Mouse (Mus musculus) megakaryocyte, embryonic 14.5 days (primary cell): ENCODE measurements around the gene Grtp1. TPM values are rescaled to one million over a fixed set of nuclear protein-coding genes. Genes with fewer than 3 reads are reported as not detected.

Source experiments
- H3K27me3 ChIP-seq: replicated peaks from 2 replicates; pipeline ENCODE3; 2012; ENCODE audit warnings: inconsistent platforms
- H3K36me3 ChIP-seq: replicated peaks from 2 replicates; pipeline ENCODE3; 2012; ENCODE audit warnings: low read length, inconsistent platforms, mixed read lengths
- H3K4me1 ChIP-seq: 2 replicates; pipeline ENCODE4 v1.6.1; 2012; ENCODE audit warnings: inconsistent platforms
- H3K4me3 ChIP-seq: replicated peaks from 2 replicates; pipeline ENCODE3; 2012; ENCODE audit warnings: moderate library complexity, mild to moderate bottlenecking, inconsistent platforms
- H3K9me3 ChIP-seq: 2 replicates; pipeline ENCODE4 v1.6.1; 2012; ENCODE audit warnings: inconsistent platforms
- FLI1 ChIP-seq: IDR thresholded peaks from 2 replicates; pipeline ENCODE4 v1.6.1; 2012; ENCODE audit warnings: low read length, inconsistent platforms, mixed read lengths
- GATA1 ChIP-seq: IDR thresholded peaks from 3 replicates; pipeline ENCODE4 v1.6.1; 2012; ENCODE audit warnings: mixed read lengths, low read length, inconsistent platforms, borderline replicate concordance
- polyA plus RNA-seq: library from polyadenylated mRNA; stranded (reverse); fragments of >175 nt; gene quantifications from 2 replicates; pipeline ENCODE4 v1.2.3, GENCODE M21; 2012; ENCODE audit warnings: low replicate concordance; ENCODE audit not compliant: insufficient read depth

The Grtp1 gene
- polyA plus RNA-seq, 1 experiment = 26.7 TPM

- Histone ChIP-seq H3K9me3 (no peaks in the 10 kb centered on the region), H3K36me3 (peaks cover 24% of the 10 kb centered on the region), H3K4me1 (peaks cover 95% of the 10 kb centered on the region), H3K4me3 (peak overlapping the region; percentile 18), H3K27me3 (no peaks in the 10 kb centered on the region)
- no peak for TF ChIP-seq GATA1
- TF ChIP-seq FLI1 = no peak
Measured at GRCm38 (mm10) chr8:13206290-13206689, 5.9 kb upstream of the Grtp1 start.

GRCm38 (mm10) chr8:13205311-13205710, 4.9 kb upstream of the Grtp1 start:
- H3K4me1 ChIP-seq = peaks cover 92% of the 10 kb centered on the region
- H3K36me3 ChIP-seq = peaks cover 24% of the 10 kb centered on the region
- no peak for TF ChIP-seq GATA1
- no peak for TF ChIP-seq FLI1
- no peaks in the 10 kb centered on the region for H3K9me3 ChIP-seq
- peaks cover under 1% of the 10 kb centered on the region for H3K27me3 ChIP-seq
- no peak overlapping the region for H3K4me3 ChIP-seq

DNA sequence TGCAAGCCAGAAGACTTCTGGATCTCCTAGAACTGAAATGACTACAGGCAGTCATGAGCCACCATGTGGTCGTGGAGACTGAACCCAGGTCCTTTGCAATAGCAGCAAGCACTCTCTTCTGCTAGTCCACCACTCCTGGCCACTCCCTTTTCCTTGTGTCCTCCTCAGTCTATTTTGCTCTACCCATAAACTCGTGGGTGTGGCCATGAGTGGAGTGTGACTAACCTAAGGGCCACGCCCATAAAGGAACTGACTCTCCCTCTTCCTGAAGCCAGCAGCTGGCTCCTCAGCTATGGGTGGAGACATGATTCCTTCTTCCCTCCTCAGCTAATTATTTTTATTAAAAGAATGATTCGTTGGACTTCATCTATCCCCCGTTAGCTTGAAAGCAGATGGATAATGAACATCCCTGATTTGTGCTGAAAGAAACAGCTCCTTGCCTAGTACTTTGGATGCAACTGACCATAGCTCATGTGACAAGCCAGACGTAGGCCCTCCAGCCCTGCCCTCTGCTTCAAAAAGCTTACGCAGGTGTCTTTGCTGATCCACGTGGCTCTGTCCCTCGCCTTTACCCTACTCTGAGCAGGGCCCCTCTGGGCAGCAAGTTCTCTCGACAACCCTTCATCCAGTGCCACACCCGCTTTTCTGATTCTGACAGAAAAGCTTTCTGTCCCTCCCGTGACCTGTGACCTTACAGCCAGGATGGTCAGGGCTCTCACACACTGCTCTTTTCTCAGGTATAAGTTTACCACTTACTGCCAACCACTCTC, 4.1 kb upstream of the Grtp1 start:
- H3K27me3 ChIP-seq = peaks cover 7% of the 10 kb centered on the region
- TF ChIP-seq GATA1 (no peak), FLI1 (no peak)
- peak overlapping the region; percentile 48 for H3K4me3 ChIP-seq
- H3K36me3 ChIP-seq = peaks cover 24% of the 10 kb centered on the region
- H3K4me1 ChIP-seq = peaks cover 93% of the 10 kb centered on the region
- H3K9me3 ChIP-seq = no peaks in the 10 kb centered on the region

- Histone ChIP-seq H3K36me3 (peaks cover 26% of the 10 kb centered on the region), H3K4me1 (peaks cover 92% of the 10 kb centered on the region), H3K27me3 (peaks cover 12% of the 10 kb centered on the region), H3K4me3 (peak overlapping the region; percentile 95), H3K9me3 (no peaks in the 10 kb centered on the region)
- TF ChIP-seq FLI1 (no peak), GATA1 (no peak)
Measured at GRCm38 (mm10) chr8:13203472-13203871, 3.1 kb upstream of the Grtp1 start.

DNA sequence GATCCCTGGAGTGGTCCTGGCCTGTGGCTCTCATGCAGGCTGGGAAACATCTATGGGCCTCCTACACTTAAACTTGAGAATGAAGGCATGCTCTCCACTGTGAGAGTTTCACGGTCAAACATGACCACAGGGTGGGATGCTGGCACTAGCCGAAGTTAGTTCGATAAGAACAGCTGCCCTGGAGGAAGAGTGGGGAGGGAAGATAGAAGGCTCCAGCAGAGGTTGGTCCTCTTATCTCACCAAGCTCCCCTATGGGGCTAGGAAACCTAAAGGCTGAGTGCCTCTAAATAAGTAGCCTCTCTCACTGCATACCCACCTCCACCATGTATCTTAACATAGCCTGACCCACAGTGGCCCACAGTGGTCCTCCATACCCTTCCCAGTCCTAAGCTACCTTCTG, 2.4 kb upstream of the Grtp1 start:
- Histone ChIP-seq H3K4me1 (peaks cover 89% of the 10 kb centered on the region), H3K4me3 (peak overlapping the region; percentile 95), H3K9me3 (no peaks in the 10 kb centered on the region), H3K27me3 (peaks cover 13% of the 10 kb centered on the region), H3K36me3 (peaks cover 29% of the 10 kb centered on the region)
- no peak for TF ChIP-seq FLI1
- TF ChIP-seq GATA1 = no peak

DNA sequence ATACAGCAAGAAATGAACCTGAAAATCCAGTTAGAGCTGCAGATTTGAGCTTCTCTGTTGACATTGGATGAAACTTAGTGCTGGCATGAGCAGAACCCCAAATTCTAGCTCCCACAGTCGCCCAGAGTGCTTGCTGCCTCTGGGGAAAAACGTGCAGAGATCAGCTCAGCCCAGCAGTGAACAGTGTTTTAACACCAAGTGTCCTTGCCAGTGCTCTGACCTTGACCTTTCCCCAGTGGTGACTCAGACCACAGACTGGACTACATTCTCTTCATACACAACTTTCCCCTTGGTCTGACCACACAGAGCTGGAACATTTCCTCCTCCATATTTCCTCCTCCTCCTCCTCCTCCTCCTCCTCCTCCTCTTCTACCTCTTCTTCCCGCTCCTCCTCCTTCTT, 1.6 kb upstream of the Grtp1 start:
- Histone ChIP-seq H3K4me3 (peak overlapping the region; percentile 95), H3K4me1 (peaks cover 86% of the 10 kb centered on the region)
- TF ChIP-seq FLI1 = no peak
- no peak for TF ChIP-seq GATA1

DNA sequence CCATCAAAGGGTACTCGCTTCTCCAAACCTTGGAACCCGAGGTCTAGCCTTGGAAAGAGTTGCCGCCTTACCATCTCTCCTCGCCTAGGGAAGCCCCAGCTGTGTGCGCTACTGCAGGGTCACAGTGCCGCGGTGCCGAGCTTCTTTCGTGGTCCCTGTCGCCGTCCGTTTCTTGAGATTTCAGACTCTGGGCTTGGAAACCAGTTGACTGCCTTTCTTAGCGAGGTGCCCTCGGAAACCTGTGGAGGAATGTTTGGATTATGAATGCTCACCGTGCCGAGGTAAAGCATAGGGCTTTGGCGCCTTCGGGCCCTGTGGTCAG, 554 bp upstream of the Grtp1 start:
- peaks cover 24% of the 10 kb centered on the region for H3K27me3 ChIP-seq
- peaks cover 46% of the 10 kb centered on the region for H3K36me3 ChIP-seq
- TF ChIP-seq FLI1 (no peak), GATA1 (no peak)
- H3K9me3 ChIP-seq = no peaks in the 10 kb centered on the region
- H3K4me1 ChIP-seq = peaks cover 81% of the 10 kb centered on the region
- H3K4me3 ChIP-seq = peak overlapping the region; percentile 95

More for the DNA sequence above, 1.6 kb upstream of the Grtp1 start:
- Histone ChIP-seq H3K36me3 (peaks cover 36% of the 10 kb centered on the region), H3K27me3 (peaks cover 15% of the 10 kb centered on the region), H3K9me3 (no peaks in the 10 kb centered on the region)

DNA sequence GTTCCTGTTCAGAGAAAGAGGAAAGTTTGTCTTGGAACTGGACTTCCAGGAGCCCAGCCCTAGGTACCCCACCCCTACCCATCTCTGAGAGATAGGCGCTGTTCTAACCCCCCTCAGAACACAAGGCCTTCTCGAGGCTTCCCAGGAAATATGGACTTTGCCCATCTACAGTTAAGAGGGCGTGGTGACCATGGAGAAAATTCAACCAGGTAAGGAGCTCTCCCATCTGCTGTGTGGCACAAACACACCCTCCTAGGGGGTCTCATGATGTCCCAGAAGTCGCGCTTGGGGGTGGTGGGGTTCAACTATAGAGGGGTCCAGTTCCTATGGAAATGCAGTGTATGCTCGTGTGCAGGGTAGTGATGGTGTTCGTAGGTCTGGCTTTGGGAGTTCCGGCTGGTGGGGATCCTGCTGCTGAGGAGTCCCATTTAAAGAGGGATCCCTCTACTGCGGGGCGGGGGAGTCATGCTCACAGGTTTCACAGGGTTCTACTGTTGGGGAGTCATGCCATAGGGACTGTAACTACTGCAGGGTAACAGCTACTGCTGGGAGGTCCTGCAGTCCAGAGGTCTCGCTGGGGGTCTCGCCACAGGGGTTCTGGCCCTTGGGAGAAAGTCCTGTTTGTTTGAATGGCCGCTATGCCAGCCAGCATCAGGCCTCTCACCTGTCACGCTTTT, 897 bp downstream of the Grtp1 start:
- peaks cover 33% of the 10 kb centered on the region for H3K27me3 ChIP-seq

GRCm38 (mm10) chr8:13197493-13197892, 2.9 kb downstream of the Grtp1 start:
- Histone ChIP-seq H3K4me3 (no peak overlapping the region), H3K27me3 (peaks cover 33% of the 10 kb centered on the region), H3K9me3 (no peaks in the 10 kb centered on the region), H3K36me3 (peaks cover 39% of the 10 kb centered on the region), H3K4me1 (peaks cover 60% of the 10 kb centered on the region)
- TF ChIP-seq GATA1 = no peak
- no peak for TF ChIP-seq FLI1

More for the DNA sequence above, 897 bp downstream of the Grtp1 start:
- Histone ChIP-seq H3K4me3 (peak overlapping the region; percentile 95), H3K9me3 (no peaks in the 10 kb centered on the region), H3K36me3 (peaks cover 44% of the 10 kb centered on the region), H3K4me1 (peaks cover 79% of the 10 kb centered on the region)
- TF ChIP-seq FLI1 = no peak
- TF ChIP-seq GATA1 = no peak

DNA sequence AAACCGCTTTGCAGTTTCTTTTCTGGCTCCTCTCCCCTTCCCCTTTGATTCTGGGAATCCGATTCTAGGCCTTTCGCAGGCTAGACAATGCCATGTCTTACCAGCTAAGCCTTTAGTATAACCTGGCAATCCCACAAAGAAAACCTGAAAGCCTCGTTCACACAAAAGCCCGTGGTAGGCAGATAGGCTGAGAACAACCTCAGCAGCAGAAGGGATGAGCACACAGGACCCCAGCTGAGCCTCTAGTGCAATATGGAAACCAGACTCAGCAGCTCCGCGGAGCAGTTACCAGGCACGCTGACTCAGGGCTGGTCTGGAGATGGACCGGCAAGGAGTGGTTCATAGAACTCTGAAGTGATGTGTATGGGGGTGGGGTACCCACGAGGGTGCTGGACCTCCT, 5.6 kb downstream of the Grtp1 start:
- H3K27me3 ChIP-seq = peaks cover 35% of the 10 kb centered on the region
- H3K36me3 ChIP-seq = peaks cover 62% of the 10 kb centered on the region

More for the DNA sequence above, 5.6 kb downstream of the Grtp1 start:
- Histone ChIP-seq H3K9me3 (no peaks in the 10 kb centered on the region), H3K4me3 (no peak overlapping the region), H3K4me1 (peaks cover 48% of the 10 kb centered on the region)
- TF ChIP-seq GATA1 = no peak
- no peak for TF ChIP-seq FLI1
